Mouse (Mus musculus) midbrain, embryonic 16.5 days (tissue): ENCODE data around the gene Irf3. TPM values are rescaled to one million over a fixed set of nuclear protein-coding genes. Genes with fewer than 3 reads are reported as not detected.

ENCODE experiments used
- ATAC-seq: fragments of 200-750 bp; cut with Nextera tagmentation; 2 replicates; pipeline ENCODE4 v1.8.0; 2017; ENCODE audit warnings: moderate TSS enrichment
- H3K27ac ChIP-seq: fragments of 300-500 bp; sonication (generic); 2 replicates; pipeline ENCODE4 v1.5.1; 2014; ENCODE audit warnings: mild to moderate bottlenecking, low read length, mixed read lengths
- H3K27me3 ChIP-seq: fragments of 300-500 bp; sonication (generic); 2 replicates; pipeline ENCODE4 v1.6.1; 2014; ENCODE audit warnings: low read depth, low read length, mixed read lengths; ENCODE audit not compliant: control insufficient read depth, insufficient read depth
- H3K36me3 ChIP-seq: fragments of 300-500 bp; sonication (generic); 2 replicates; pipeline ENCODE4 v1.6.1; 2014; ENCODE audit warnings: mild to moderate bottlenecking, low read length, moderate library complexity, mixed read lengths; ENCODE audit not compliant: control insufficient read depth, insufficient read depth
- H3K4me1 ChIP-seq: fragments of 300-500 bp; sonication (generic); 2 replicates; pipeline ENCODE4 v1.6.1; 2014; ENCODE audit warnings: mild to moderate bottlenecking, low read length, mixed read lengths; ENCODE audit not compliant: control insufficient read depth, insufficient read depth
- H3K4me2 ChIP-seq: fragments of 300-500 bp; sonication (generic); 2 replicates; pipeline ENCODE4 v1.6.1; 2014; ENCODE audit warnings: mild to moderate bottlenecking, low read length, mixed read lengths
- H3K4me3 ChIP-seq: fragments of 300-500 bp; sonication (generic); 2 replicates; pipeline ENCODE4 v1.5.1; 2014; ENCODE audit warnings: low read depth, mild to moderate bottlenecking, low read length, moderate library complexity, mixed read lengths
- H3K9ac ChIP-seq: fragments of 300-500 bp; sonication (generic); 2 replicates; pipeline ENCODE4 v1.6.1; 2014; ENCODE audit warnings: low read depth, low read length, mixed read lengths
- H3K9me3 ChIP-seq: fragments of 300-500 bp; sonication (generic); replicated peaks from 2 replicates; pipeline ENCODE4 v1.6.1; 2014; ENCODE audit warnings: mild to moderate bottlenecking, low read length, mixed read lengths; ENCODE audit not compliant: control insufficient read depth, poor library complexity, severe bottlenecking
- WGBS: fragments of 180-500 bp; shearing (Covaris S2); extraction: QIAGEN DNeasy Blood & Tissue Kit; methylation state at CpG from one replicate; pipeline ENCODE4 v1.1.7; 2014; 5-methylcytosine and 5-hydroxymethylcytosine counted together
- polyA plus RNA-seq: library from polyadenylated mRNA; unstranded; fragments of >200 nt; fragmentation: Nextera tagmentation; extraction: Ambion mirVana; gene quantifications from 2 replicates; pipeline ENCODE4 v1.2.1, GENCODE M21; 2015

Gene Irf3
- polyA plus RNA-seq, 1 experiment from 2014 or later, result 52.3 TPM

DNA sequence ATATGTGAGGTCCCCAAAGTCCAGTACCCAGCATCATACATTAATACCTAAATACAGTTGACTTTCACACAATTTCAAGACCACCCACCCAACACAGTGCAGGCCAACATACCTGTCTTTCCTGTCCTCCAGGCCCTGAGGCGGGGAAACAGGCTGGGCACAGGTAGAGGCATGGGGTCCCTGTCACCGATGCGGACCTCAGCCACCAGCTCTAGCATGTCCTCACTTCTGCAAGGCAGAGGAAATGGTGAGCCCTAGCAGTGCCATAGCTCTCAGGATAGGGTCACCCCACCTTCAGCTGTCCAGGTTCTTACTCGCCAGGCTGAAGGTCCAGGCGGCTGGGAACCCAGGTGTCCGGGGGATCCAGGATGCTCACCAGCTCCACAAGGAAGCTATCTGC, 14.6 kb downstream of the Irf3 start:
- Histone ChIP-seq H3K36me3 (peaks cover 44% of the 10 kb centered on the region), H3K9ac (no peak overlapping the region), H3K27ac (no peak overlapping the region), H3K4me2 (no peak overlapping the region), H3K4me1 (peaks cover 15% of the 10 kb centered on the region), H3K27me3 (no peaks in the 10 kb centered on the region), H3K4me3 (no peak overlapping the region), H3K9me3 (no peaks in the 10 kb centered on the region)
- 98% methylated on average over 6 of the region's 6 CpGs for WGBS
- ATAC-seq, result no peak

- H3K36me3 ChIP-seq, result peaks cover 36% of the 10 kb centered on the region
- WGBS, result 86% methylated on average over 4 of the region's 4 CpGs
- ATAC-seq, result no peak
These were observed 15.4 kb downstream of the Irf3 start for GRCm38 (mm10) chr7:45012824-45013223.

GRCm38 (mm10) chr7:45013366-45014095, 16.1 kb downstream of the Irf3 start:
- H3K4me3 ChIP-seq, result no peak overlapping the region
- no peaks in the 10 kb centered on the region for H3K9me3 ChIP-seq
- H3K27me3 ChIP-seq, result no peaks in the 10 kb centered on the region
- H3K9ac ChIP-seq, result no peak overlapping the region
- 95% methylated on average over 16 of the region's 16 CpGs for WGBS
- no peak overlapping the region for H3K27ac ChIP-seq
- H3K4me2 ChIP-seq, result no peak overlapping the region
- ATAC-seq, result no peak
- peaks cover 23% of the 10 kb centered on the region for H3K4me1 ChIP-seq
- peaks cover 29% of the 10 kb centered on the region for H3K36me3 ChIP-seq

More at GRCm38 (mm10) chr7:45012824-45013223, 15.4 kb downstream of the Irf3 start:
- no peak overlapping the region for H3K4me2 ChIP-seq
- no peak overlapping the region for H3K9ac ChIP-seq
- H3K27me3 ChIP-seq, result no peaks in the 10 kb centered on the region
- H3K27ac ChIP-seq, result no peak overlapping the region
- no peaks in the 10 kb centered on the region for H3K9me3 ChIP-seq
- H3K4me3 ChIP-seq, result no peak overlapping the region
- H3K4me1 ChIP-seq, result peaks cover 21% of the 10 kb centered on the region

- H3K9ac ChIP-seq, result no peak overlapping the region
- no peak overlapping the region for H3K4me3 ChIP-seq
- ATAC-seq, result no peak
- 93% methylated on average over 3 of the region's 3 CpGs for WGBS
- H3K27me3 ChIP-seq, result no peaks in the 10 kb centered on the region
- peaks cover 23% of the 10 kb centered on the region for H3K4me1 ChIP-seq
- no peak overlapping the region for H3K27ac ChIP-seq
- H3K4me2 ChIP-seq, result no peak overlapping the region
- no peaks in the 10 kb centered on the region for H3K9me3 ChIP-seq
- peaks cover 25% of the 10 kb centered on the region for H3K36me3 ChIP-seq
These were observed 16.6 kb downstream of the Irf3 start for GRCm38 (mm10) chr7:45014096-45014451.

GRCm38 (mm10) chr7:45015344-45015956, 18.0 kb downstream of the Irf3 start:
- H3K27me3 ChIP-seq, result no peaks in the 10 kb centered on the region
- H3K4me1 ChIP-seq, result peaks cover 23% of the 10 kb centered on the region
- ATAC-seq, result no peak
- H3K9me3 ChIP-seq, result no peaks in the 10 kb centered on the region
- peak overlapping the region; percentile 93 for H3K4me3 ChIP-seq
- H3K4me2 ChIP-seq, result peak overlapping the region; percentile 75
- 2% methylated on average over 20 of the region's 20 CpGs for WGBS
- H3K27ac ChIP-seq, result peak overlapping the region; percentile 81
- H3K36me3 ChIP-seq, result peaks cover 21% of the 10 kb centered on the region
- peak overlapping the region; percentile 98 for H3K9ac ChIP-seq

DNA sequence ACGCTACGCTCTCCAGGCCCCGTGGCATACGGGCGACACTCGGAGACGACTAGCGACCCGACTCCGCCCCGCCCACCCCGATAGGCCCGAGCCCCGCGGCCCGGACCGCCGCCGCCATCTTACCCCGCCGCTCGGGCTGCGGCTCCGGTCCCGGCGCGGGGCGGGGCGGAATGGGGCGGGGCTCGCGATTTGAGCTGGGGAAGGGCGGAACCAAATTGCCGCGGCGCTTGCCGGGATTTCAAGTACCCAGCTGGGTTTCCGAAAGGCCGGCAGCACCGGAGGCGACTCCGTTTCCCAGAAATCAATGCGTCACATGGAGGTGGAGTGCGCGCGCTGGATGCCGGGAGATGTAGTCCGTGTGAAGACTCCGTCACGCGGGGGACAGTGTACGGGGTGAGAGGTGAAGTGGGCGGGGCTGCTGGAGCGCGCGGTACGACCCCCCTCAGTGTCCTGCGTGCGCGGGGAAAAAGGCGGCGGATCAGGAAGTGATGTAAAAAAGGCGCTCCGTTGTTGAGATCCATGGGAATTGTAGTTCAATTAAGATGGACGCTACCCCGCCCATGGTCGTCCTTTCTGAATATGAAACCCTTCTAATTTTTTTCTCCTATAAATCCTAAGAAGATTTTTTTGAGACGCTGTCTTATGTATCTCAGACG, 18.6 kb downstream of the Irf3 start, which contains the start of gene Scaf1:
Gene Scaf1 (minus strand): TSS at position 407 of the 656 bp plus-strand sequence.
- ATAC-seq, result peak; percentile 94
- H3K9ac ChIP-seq, result peak within 1 kb of the TSS; percentile 98
- H3K4me3 ChIP-seq, result peak within 1 kb of the TSS; percentile 93
- no peaks in the 10 kb centered on the region for H3K27me3 ChIP-seq
- peak within 1 kb of the TSS; percentile 94 for H3K4me2 ChIP-seq
- H3K36me3 ChIP-seq, result peaks cover 19% of the 10 kb centered on the region
- H3K9me3 ChIP-seq, result no peaks in the 10 kb centered on the region
- peak within 1 kb of the TSS; percentile 81 for H3K27ac ChIP-seq
- 1% methylated on average over 69 of the region's 69 CpGs for WGBS
- H3K4me1 ChIP-seq, result peaks cover 23% of the 10 kb centered on the region

DNA sequence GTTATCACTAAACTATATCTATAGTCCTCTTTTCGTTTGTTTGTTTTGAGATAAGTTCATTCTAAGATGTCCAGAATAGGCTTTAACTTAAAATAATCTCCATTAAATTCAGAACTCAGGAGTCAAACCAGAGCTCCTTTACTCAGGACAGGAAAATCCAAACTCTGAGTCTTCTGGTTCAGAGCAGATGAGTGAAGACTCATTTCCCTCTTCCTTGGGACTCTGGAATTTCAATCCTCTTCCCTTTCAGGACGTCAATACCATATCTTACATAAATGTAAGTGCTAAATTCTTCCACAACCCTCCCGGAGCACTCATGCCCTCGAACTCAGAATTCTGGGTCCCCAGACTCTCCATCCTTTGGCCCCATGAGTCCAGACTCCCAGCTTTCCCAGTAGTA, 19.3 kb downstream of the Irf3 start:
- H3K27ac ChIP-seq, result peak overlapping the region; percentile 66
- H3K4me2 ChIP-seq, result peak overlapping the region; percentile 94
- ATAC-seq, result peak; percentile 4; the same call in 1 of the 2 replicates
- H3K9ac ChIP-seq, result peak overlapping the region; percentile 71
- no peaks in the 10 kb centered on the region for H3K27me3 ChIP-seq
- H3K4me3 ChIP-seq, result peak overlapping the region; percentile 93
- H3K36me3 ChIP-seq, result peaks cover 13% of the 10 kb centered on the region
- H3K9me3 ChIP-seq, result no peaks in the 10 kb centered on the region
- peaks cover 23% of the 10 kb centered on the region for H3K4me1 ChIP-seq
- WGBS, result 3% methylated on average over 4 of the region's 4 CpGs

GRCm38 (mm10) chr7:45017242-45018061, 20.0 kb downstream of the Irf3 start, which contains the start of gene Rras:
Gene Rras, plus strand, starts transcription at chr7:45017961.
- WGBS, result 0% methylated on average over 36 of the region's 36 CpGs
- Histone ChIP-seq H3K36me3 (peaks cover 7% of the 10 kb centered on the region), H3K4me2 (peak within 1 kb of the TSS; percentile 94), H3K4me3 (peak within 1 kb of the TSS; percentile 93), H3K27ac (peak within 1 kb of the TSS; percentile 66), H3K9ac (peak within 1 kb of the TSS; percentile 71), H3K4me1 (peaks cover 23% of the 10 kb centered on the region), H3K27me3 (no peaks in the 10 kb centered on the region), H3K9me3 (no peaks in the 10 kb centered on the region)
- peak; percentile 73 for ATAC-seq
